Mouse (Mus musculus): ENCODE results near the gene Itga9. TPM values are rescaled to one million over a fixed set of nuclear protein-coding genes. Genes with fewer than 3 reads are reported as not detected.

Itga9 gene
- polyA plus RNA-seq, 1 experiment from 2014 or later, result 12.2 TPM

DNA sequence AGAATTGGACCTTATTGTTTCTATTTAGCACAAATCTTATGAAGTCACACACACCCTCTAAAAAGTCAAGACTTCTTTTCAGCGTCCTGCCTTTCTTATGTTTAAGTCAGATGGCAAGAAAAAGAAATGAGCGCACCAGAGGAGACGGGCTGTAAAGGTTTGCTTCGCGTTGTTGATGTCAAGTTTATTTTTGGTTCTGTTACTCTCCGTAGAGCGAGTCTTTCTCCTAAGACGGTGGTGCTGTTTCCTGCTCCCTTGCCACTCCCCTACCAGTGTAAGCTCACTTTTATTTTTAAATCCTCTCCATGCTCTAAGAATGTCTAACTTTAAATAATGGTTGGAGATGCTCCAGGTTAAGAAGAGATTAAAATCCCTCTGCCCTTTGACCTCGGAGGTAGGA lies 118.6 kb downstream of the Itga9 start:
- WGBS, result 66% methylated on average over 9 of the region's 9 CpGs
- Histone ChIP-seq H3K9me3 (no peaks in the 10 kb centered on the region), H3K27ac (no peak overlapping the region), H3K27me3 (replicated peaks) (no peaks in the 10 kb centered on the region), H3K4me2 (replicated peaks) (no peak overlapping the region), H3K36me3 (no peaks in the 10 kb centered on the region), H3K9ac (no peak overlapping the region), H3K4me1 (replicated peaks) (no peaks in the 10 kb centered on the region), H3K4me3 (replicated peaks) (no peak overlapping the region)
- no peak for ATAC-seq

DNA sequence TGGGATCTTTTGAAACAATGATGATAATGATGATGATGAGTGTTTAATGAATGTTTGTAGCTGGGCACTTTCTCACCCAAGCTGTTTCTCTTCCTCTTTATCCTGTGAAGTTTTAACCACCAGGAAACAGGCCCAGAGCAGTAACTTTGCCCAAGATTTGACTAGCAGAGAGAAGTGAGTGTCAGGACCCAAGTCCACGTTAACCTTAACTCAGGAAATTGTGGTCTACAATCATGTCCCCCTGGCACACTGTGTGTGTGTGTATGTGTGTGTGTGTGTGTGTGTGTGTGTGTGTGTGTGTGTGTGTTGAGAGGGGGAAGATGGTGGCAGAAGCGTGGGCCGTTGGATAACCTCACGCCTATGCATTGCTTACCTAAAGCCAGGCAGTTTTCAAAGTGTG lies 120.1 kb downstream of the Itga9 start:
- H3K36me3 ChIP-seq, result no peaks in the 10 kb centered on the region
- peaks cover 9% of the 10 kb centered on the region; the same call in 1 of the 2 replicates for H3K4me1 ChIP-seq (replicated peaks)
- ATAC-seq, result no peak

DNA sequence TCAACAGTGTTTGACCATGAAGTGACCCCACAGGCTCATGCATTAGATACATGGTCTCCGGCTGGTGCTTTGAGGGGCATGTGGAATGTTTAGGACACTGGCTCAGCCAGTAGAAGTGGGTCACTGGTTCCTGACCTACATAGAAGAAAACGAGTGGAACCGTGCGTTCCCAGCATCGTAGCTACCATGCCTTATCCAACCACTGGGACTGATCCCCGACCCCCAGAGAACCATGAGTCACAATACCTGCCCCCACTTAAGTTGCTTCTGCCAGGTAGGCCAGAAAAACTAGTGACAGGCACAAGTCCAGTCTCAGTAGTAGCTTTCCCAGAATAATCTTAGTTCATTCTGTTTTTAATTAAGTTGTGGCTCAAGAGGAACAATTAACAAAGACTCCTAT lies 121.8 kb downstream of the Itga9 start:
- no peak for ATAC-seq
- Histone ChIP-seq H3K4me2 (replicated peaks) (no peak overlapping the region), H3K9ac (no peak overlapping the region), H3K4me3 (replicated peaks) (no peak overlapping the region), H3K4me1 (replicated peaks) (peaks cover 9% of the 10 kb centered on the region), H3K27me3 (replicated peaks) (no peaks in the 10 kb centered on the region), H3K27ac (no peak overlapping the region), H3K36me3 (no peaks in the 10 kb centered on the region), H3K9me3 (no peaks in the 10 kb centered on the region)
- 88% methylated on average over 6 of the region's 6 CpGs for WGBS

More for the DNA sequence above, 120.1 kb downstream of the Itga9 start:
- Histone ChIP-seq H3K27ac (no peak overlapping the region), H3K4me2 (replicated peaks) (no peak overlapping the region), H3K9me3 (no peaks in the 10 kb centered on the region), H3K4me3 (replicated peaks) (no peak overlapping the region), H3K27me3 (replicated peaks) (no peaks in the 10 kb centered on the region), H3K9ac (no peak overlapping the region)
- WGBS, result 77% methylated on average over 4 of the region's 4 CpGs

DNA sequence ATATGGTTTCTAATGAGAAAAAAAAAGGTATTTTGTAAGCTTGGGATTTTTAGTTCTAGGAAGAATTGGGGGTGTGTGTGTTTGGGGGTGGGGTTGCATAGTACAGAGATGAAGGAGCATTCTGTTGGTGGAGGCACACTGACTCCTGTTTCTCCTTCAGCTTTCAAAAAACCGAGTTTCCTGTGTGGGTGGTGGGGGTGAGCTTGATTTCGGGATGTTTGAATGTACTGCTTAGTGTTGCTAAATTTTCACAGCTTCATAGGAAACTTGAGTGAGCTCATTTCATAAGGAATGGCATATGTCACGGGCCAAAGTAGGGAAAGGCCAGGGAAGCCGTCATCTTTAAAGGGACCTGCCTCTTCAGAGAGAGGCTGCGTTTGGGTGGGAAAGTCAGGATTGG lies 122.5 kb downstream of the Itga9 start:
- no peak for ATAC-seq
- Histone ChIP-seq H3K27me3 (replicated peaks) (no peaks in the 10 kb centered on the region), H3K4me3 (replicated peaks) (no peak overlapping the region), H3K4me2 (replicated peaks) (no peak overlapping the region), H3K27ac (no peak overlapping the region), H3K36me3 (no peaks in the 10 kb centered on the region), H3K4me1 (replicated peaks) (peaks cover 9% of the 10 kb centered on the region), H3K9me3 (no peaks in the 10 kb centered on the region), H3K9ac (no peak overlapping the region)
- 75% methylated on average over 5 of the region's 5 CpGs for WGBS

DNA sequence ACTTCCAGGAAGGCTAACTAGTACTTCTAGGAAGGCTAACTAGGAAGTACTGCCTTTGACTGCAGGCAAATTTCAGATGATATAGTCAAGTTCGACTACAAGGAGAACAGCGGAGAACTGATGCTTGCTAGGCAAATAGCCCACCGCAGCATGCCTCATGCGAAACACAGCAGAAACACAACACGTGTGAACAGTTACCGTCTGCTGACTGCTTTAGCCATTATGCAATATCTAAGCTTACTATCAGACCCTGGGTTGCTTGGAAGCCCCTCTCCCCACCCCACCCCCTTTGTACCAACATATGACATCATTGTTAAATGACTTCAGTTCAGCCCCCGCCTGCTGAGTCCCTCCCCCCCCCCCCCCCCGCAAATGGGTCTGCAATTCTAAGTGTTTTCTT lies 123.7 kb downstream of the Itga9 start:
- H3K4me2 ChIP-seq (replicated peaks), result no peak overlapping the region
- H3K27ac ChIP-seq, result no peak overlapping the region
- H3K9me3 ChIP-seq, result no peaks in the 10 kb centered on the region
- H3K36me3 ChIP-seq, result no peaks in the 10 kb centered on the region
- H3K27me3 ChIP-seq (replicated peaks), result no peaks in the 10 kb centered on the region
- H3K4me1 ChIP-seq (replicated peaks), result peaks cover 9% of the 10 kb centered on the region
- no peak for ATAC-seq
- H3K4me3 ChIP-seq (replicated peaks), result no peak overlapping the region
- WGBS, result 72% methylated on average over 8 of the region's 8 CpGs
- no peak overlapping the region for H3K9ac ChIP-seq

DNA sequence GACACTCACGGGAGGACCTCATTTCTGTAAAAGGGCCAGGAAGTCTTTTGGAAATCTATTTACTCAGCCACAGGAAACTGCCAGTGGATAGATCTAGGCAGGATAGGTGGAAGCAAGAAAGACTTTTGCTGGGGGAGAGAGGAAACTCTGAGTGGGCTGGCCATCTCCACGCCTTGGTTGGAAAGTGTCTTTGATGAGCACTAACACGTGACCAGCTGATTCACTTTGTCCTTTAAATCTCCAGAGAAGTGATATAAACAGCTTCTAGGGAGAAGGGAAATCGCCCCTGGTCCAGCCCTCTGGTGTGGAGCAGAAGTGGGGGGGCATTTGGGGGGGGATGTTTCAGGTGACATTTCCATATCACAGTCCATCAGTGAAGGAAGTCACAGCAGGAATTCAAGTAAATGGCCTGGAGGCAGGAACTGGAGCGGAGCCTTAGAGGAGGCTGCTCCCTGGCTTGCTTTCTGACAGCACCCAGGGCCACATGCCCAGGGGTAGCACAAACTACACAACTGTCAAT lies 124.4 kb downstream of the Itga9 start:
- H3K4me1 ChIP-seq (replicated peaks), result peaks cover 9% of the 10 kb centered on the region
- H3K4me3 ChIP-seq (replicated peaks), result no peak overlapping the region
- WGBS, result 47% methylated on average over 5 of the region's 5 CpGs
- no peaks in the 10 kb centered on the region for H3K27me3 ChIP-seq (replicated peaks)
- no peak overlapping the region for H3K9ac ChIP-seq
- no peaks in the 10 kb centered on the region for H3K36me3 ChIP-seq
- H3K9me3 ChIP-seq, result no peaks in the 10 kb centered on the region
- no peak overlapping the region for H3K4me2 ChIP-seq (replicated peaks)
- ATAC-seq, result 0 out of 2 replicates have a peak, but pooled peaks have one; percentile 23
- peak overlapping the region; percentile 78 for H3K27ac ChIP-seq

DNA sequence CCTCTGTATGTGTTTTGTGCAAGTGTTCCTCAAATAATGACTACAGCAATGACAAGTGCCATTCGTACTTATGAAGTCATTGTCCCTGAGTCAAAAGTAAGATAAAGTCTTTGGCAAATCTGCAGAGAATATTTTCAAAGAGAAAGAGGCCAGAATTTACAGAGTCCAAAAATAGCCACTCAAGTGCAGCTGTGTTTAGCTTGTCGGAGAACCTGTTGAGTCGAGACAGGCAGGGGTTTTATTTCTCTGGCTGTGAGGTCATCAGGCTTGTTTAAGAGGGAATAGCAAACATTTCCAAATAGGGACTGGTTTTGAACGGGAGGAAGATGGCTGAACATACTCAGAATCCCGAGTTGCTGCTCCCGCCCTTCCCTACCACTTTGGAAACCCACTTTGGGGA lies 125.2 kb downstream of the Itga9 start:
- no peak overlapping the region for H3K4me3 ChIP-seq (replicated peaks)
- no peak overlapping the region for H3K9ac ChIP-seq
- no peak overlapping the region for H3K4me2 ChIP-seq (replicated peaks)
- peak overlapping the region; percentile 78 for H3K27ac ChIP-seq
- no peaks in the 10 kb centered on the region for H3K27me3 ChIP-seq (replicated peaks)
- H3K36me3 ChIP-seq, result no peaks in the 10 kb centered on the region
- 20% methylated on average over 6 of the region's 6 CpGs for WGBS
- peaks cover 9% of the 10 kb centered on the region for H3K4me1 ChIP-seq (replicated peaks)
- H3K9me3 ChIP-seq, result no peaks in the 10 kb centered on the region
- ATAC-seq, result peak; percentile 72

DNA sequence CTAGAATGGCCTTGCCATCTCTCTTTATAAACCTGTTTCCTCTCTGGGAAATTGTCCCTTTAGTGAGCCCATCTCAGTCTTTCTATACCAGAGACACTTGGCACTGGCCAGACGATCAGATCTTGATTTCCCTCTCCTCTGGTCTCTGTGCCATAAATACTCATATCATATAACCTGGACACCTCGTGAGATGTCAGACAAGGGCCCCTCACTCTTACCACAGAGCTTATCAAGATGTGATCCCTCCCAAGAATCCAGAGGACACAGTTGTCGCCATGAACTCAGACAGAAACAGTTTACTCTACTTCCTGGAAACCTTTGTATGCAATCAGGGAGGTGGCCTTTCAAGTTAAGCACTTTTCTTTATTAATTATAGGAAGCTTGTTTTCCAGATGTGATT lies 127.1 kb downstream of the Itga9 start:
- no peak overlapping the region for H3K9ac ChIP-seq
- no peak overlapping the region for H3K27ac ChIP-seq
- H3K4me2 ChIP-seq (replicated peaks), result no peak overlapping the region
- H3K36me3 ChIP-seq, result no peaks in the 10 kb centered on the region
- WGBS, result 41% methylated on average over 3 of the region's 3 CpGs
- no peaks in the 10 kb centered on the region for H3K9me3 ChIP-seq
- no peak overlapping the region for H3K4me3 ChIP-seq (replicated peaks)
- no peaks in the 10 kb centered on the region for H3K27me3 ChIP-seq (replicated peaks)
- no peak for ATAC-seq
- H3K4me1 ChIP-seq (replicated peaks), result peaks cover 21% of the 10 kb centered on the region

DNA sequence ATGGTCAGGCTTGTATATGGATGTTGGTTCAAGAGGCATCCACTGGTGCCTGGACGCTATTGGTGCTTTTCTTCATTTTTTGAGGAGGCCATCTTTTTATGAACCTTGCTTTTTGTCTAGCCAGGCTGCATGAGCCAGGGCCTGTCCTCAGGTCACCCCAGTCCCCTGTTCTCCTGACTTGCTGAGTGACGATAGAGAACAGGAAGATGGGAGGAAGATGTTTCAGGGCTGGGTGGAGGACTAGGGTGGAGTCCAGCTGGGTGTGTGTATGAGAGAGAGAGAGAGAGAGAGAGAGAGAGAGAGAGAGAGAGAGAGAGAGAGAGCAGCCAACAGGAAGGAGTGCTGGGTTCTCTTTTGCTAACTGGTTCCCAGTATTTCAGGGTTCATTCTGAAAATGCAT lies 130.6 kb downstream of the Itga9 start:
- WGBS, result 57% methylated on average over 2 of the region's 2 CpGs
- H3K36me3 ChIP-seq, result no peaks in the 10 kb centered on the region
- peak overlapping the region; percentile 88 for H3K27ac ChIP-seq
- no peaks in the 10 kb centered on the region for H3K27me3 ChIP-seq (replicated peaks)
- H3K4me2 ChIP-seq (replicated peaks), result no peak overlapping the region
- ATAC-seq, result peak; percentile 3; the same call in 1 of the 2 replicates
- no peak overlapping the region for H3K4me3 ChIP-seq (replicated peaks)
- H3K9ac ChIP-seq, result no peak overlapping the region
- H3K4me1 ChIP-seq (replicated peaks), result peaks cover 15% of the 10 kb centered on the region
- H3K9me3 ChIP-seq, result no peaks in the 10 kb centered on the region

DNA sequence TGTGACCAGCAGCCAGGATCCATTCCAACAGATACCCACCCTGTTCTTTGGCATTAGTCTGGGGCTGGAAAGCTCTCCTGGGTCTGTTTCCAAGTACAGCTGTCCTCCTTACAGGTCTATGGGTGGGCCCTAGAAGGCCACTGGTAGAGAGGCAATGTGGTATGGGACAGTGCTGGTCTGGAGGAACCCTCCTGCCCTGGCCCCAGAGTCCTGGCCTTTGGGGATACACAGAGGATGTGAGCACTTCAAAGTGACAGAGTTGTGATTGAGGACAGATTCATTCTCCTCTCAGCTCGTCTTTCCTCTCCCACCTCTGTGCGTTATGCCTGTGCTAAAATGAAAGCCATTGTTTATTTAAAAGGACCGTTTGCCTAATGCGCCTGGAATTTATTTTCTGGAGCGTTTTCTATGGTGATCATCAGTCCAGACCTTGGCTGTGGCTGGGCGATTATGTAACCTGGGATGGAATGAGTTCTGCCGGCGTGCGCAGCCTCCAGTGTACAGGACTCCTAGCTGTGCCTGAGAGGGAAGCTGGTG lies 131.2 kb downstream of the Itga9 start:
- peak overlapping the region; percentile 88 for H3K27ac ChIP-seq
- peak; percentile 90 for ATAC-seq
- 15% methylated on average over 9 of the region's 9 CpGs for WGBS
- peaks cover 15% of the 10 kb centered on the region for H3K4me1 ChIP-seq (replicated peaks)
- H3K9ac ChIP-seq, result no peak overlapping the region
- no peaks in the 10 kb centered on the region for H3K36me3 ChIP-seq
- H3K4me3 ChIP-seq (replicated peaks), result no peak overlapping the region
- H3K4me2 ChIP-seq (replicated peaks), result no peak overlapping the region
- no peaks in the 10 kb centered on the region for H3K9me3 ChIP-seq
- no peaks in the 10 kb centered on the region for H3K27me3 ChIP-seq (replicated peaks)

DNA sequence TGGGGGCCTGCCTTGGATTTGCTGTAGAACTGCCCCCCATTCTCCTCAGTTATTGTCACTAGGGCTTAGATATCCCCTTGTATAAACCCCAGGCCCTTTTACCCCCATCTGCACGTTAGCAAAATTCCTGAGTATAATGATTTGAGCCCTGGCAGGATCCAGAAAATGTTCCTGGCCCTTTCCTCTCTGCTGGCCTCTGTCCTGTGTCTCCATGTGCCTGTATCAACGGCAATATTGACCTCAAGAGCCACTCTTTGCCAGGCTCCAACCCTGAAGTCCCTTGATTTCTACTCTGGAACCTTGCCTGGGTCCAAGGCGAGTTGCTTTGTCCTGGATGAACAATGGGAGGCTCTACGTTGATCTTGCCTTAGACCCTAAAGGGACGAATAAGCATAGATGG lies 131.8 kb downstream of the Itga9 start:
- H3K27me3 ChIP-seq (replicated peaks), result no peaks in the 10 kb centered on the region
- peaks cover 15% of the 10 kb centered on the region for H3K4me1 ChIP-seq (replicated peaks)
- no peak overlapping the region for H3K9ac ChIP-seq
- peak overlapping the region; percentile 88 for H3K27ac ChIP-seq
- H3K36me3 ChIP-seq, result no peaks in the 10 kb centered on the region
- no peak overlapping the region for H3K4me2 ChIP-seq (replicated peaks)
- WGBS, result 74% methylated on average over 5 of the region's 5 CpGs
- H3K4me3 ChIP-seq (replicated peaks), result no peak overlapping the region
- H3K9me3 ChIP-seq, result no peaks in the 10 kb centered on the region
- no peak for ATAC-seq

DNA sequence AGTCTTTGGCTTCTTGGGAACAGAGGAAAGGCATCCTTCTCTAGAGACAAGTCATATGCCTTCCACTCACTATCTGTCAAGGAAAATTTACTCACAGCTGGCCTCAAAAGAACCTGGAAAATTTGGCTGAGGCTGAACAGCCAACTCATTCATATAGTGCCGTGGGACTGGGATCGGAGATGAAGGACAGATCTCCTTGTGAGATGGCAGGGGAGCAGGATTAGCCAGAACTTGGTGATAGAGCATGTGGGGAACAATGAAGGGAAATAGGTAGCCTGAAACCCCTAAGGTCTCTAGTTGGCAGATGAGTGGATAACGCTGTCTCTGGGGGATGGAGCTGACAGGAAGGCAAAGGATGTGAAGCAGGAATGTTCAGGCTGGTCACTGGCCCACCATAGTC lies 132.6 kb downstream of the Itga9 start:
- Histone ChIP-seq H3K9ac (no peak overlapping the region), H3K27ac (no peak overlapping the region), H3K36me3 (no peaks in the 10 kb centered on the region), H3K4me3 (replicated peaks) (no peak overlapping the region), H3K4me1 (replicated peaks) (peaks cover 15% of the 10 kb centered on the region), H3K4me2 (replicated peaks) (no peak overlapping the region), H3K9me3 (no peaks in the 10 kb centered on the region), H3K27me3 (replicated peaks) (no peaks in the 10 kb centered on the region)
- ATAC-seq, result no peak
- WGBS, result 80% methylated on average over 3 of the region's 3 CpGs

DNA sequence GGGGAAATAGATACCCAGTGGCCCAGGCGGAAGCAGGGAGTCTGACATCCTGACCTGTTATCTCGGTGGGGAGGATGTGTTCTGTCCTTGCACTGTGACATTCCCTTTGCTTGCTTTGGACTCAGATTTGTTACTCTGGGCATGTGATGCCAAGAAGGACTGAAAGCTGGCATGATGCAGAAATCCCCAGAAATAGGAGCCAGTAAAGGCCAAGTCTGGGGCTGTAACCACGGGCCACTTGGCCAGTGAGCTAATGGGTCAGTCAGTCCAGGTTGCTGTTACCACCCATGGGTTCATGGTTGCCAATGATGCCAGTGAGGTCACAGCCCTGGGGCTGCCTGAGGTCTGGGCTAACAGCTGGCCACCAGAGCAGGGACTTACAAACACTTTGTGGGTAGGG lies 133.2 kb downstream of the Itga9 start:
- ATAC-seq, result no peak
- Histone ChIP-seq H3K36me3 (no peaks in the 10 kb centered on the region), H3K4me3 (replicated peaks) (no peak overlapping the region), H3K9ac (no peak overlapping the region), H3K9me3 (no peaks in the 10 kb centered on the region), H3K27ac (no peak overlapping the region), H3K4me2 (replicated peaks) (no peak overlapping the region), H3K4me1 (replicated peaks) (peaks cover 15% of the 10 kb centered on the region), H3K27me3 (replicated peaks) (no peaks in the 10 kb centered on the region)
- 87% methylated on average over 3 of the region's 3 CpGs for WGBS

All from intestine, embryonic 15.5 days (tissue).